Mouse (Mus musculus) c-Kit-positive CD71-negative TER-119-negative erythroid progenitor cells, embryonic 14.5 days (primary cell): ENCODE data around the gene Vwa7.
"Not testable (repeated sequence)": the region's sequence is repeated elsewhere in the genome, so short reads cannot be mapped to it uniquely, and the experiment has no call there.

ENCODE experiments used
- DNase-seq: peaks from one replicate; pipeline ENCODE4 v3.0.0-alpha.2; 2013; ENCODE audit warnings: low read depth

Vwa7 gene

GRCm38 (mm10) chr17:35021842-35022477 is 5.6 kb downstream of the Vwa7 start:
- no peak for DNase-seq

DNA sequence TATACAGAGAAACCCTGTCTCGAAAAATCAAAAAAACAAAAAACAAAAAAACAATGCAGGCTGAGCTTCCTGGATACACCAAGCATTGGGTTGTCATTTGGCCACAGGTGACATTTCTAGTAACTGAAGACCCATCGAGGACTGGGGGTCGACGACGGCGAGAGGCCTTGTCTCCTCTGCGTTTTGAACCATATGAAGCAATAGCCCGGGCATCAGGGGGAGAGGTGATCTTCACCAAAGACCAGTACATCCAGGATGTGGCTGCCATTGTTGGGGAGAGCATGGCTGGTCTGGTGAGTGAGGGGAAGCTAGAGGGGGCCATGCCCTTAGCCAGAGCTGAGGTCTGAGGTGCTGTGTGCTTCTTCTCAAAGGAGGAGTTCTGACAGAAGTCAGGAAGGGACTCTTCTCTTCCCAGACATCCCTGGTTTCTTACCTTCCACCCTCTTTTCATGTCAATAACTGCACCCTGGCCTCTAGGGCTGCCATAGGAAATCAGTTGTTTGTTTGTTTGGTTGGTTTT is 6.2 kb downstream of the Vwa7 start:
- no peak for DNase-seq

GRCm38 (mm10) chr17:35023221-35023620 is 6.8 kb downstream of the Vwa7 start:
- no peak for DNase-seq

DNA sequence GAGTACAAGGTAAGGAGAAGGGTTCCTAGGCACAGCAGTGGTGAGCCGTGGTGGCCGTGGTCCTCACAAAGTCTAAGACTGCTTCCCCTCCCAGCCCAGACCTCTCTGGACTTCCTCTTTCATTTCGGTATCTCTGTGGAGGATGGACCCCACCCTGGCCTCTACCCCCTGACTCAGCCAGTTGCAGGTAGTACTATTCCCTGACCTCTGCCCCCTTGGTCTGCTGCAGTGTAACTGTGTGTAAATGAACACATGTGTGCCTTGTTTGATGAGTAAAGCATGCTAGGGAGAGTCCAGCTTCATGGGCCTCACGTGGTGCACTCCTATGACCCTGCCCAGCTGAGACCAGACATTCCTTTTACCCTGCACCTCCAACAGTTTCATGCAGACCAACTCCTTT is 7.4 kb downstream of the Vwa7 start:
- no peak for DNase-seq

DNA sequence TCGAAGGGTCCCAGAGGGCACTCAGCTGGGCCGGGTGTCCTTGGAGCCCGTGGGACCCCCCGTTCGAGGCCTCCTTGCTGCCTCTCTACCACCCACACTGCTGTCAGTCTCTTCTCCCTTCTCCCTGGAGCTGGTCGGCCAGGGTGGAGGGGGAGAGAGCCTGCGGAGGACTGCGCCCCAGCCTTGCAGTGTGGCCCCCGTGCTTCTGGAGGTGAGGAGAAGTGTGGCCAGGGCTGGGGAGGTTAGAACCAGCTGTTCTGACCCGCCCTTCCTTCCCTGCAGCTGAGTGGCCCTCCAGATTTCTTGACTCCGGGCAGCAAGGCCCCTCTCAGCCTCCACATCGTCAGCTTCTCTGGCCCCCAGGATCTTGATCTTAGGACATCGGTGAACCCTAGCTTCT is 7.9 kb downstream of the Vwa7 start:
- DNase-seq: no peak

GRCm38 (mm10) chr17:35024691-35025488 is 8.5 kb downstream of the Vwa7 start:
- DNase-seq: no peak

DNA sequence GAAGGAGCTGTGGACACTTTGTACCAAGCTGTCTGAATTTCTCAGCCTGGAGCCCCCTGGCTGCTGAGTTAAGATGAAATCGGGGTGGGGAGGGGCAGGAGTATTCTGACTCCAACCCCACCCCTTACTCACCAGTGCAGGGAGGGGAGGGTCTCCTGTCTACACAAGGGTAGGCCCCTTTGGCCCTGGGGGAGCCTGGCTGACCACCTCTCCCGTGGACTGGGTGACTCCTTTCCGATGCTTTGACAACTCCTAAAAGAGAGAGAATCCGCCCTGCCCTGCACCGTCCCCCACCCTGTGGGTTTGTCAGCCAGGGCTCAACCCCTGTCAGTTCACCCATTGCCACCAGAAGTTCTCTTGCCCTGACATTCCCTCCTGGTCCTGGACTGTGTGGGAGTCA is 9.8 kb downstream of the Vwa7 start:
- DNase-seq: no peak

GRCm38 (mm10) chr17:35027277-35028068 is 11.1 kb downstream of the Vwa7 start, which contains the start of gene Sapcd1:
Gene Sapcd1, minus strand, starts transcription at chr17:35028016.
- no peak for DNase-seq

DNA sequence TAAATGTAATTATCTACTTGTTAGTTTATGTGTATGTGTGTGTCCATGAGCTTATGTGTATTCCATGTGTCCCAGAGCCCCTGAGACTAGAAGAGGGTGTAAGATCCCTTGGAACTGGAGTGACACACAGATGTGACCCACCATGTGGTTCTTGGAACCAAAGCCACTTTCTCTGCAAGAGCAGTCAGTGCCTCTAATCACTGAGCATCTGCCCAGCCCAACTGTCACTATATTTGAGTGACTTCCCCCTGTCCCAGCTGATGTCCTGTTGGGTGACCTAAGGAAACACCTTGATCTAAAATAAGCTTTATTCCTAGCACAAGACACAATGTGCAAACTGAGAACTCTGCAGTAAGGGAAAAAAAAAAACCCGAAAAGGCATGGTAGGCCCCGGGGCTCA is 11.9 kb downstream of the Vwa7 start:
- DNase-seq: no peak

- no peak for DNase-seq
Observed at GRCm38 (mm10) chr17:35029691-35030532, 13.5 kb downstream of the Vwa7 start.

- no peak for DNase-seq
Observed at GRCm38 (mm10) chr17:35031272-35031671, 14.9 kb downstream of the Vwa7 start.

DNA sequence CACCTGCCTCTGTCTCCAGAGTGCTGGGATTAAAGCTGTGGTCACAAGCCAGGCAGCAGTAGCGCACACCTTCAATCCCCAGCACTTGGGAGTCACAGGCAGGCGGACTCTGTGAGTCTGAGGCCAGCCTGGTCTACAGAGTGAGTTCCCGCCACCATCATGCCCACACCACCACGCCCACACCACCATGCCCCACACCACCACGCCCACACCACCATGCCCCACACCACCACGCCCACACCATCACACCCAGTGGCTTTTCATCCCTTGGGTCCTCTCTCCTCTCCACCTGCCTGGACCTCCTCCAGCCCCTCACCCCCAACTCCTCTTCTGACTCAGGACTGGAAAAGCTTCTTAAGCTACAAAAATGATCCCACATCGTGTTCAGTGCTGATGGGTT is 15.5 kb downstream of the Vwa7 start:
- no peak for DNase-seq

DNA sequence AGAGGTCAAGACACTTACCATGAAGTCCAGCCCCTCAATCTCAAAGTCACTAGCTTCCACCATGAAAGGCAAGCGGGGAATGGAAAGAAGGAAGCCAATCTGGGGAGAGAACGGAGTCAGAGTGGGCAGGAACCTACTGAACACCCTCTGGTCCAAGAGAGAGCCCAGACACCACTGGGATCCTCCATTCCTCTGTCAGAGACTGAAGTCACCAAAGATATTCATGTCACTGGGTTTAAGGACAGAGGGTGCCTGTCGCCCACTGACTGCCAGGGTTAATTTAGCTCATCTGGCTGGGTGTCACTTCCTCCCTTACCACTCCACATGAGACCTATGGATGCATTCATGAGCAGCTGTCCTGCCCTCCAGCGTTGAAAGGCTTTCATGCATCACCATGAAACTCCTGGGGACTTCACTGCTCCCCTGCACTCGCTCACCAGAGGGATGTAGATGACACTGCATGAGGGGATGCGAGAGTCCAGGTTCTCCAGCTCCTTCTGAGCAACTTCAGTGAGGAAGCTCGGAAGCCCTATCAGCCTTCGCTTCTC is 16.0 kb downstream of the Vwa7 start:
- DNase-seq: no peak

- not testable (repeated sequence) for DNase-seq
Observed at GRCm38 (mm10) chr17:35033703-35034102, 17.3 kb downstream of the Vwa7 start.

- DNase-seq: no peak
Observed at GRCm38 (mm10) chr17:35034896-35035295, 18.5 kb downstream of the Vwa7 start.

DNA sequence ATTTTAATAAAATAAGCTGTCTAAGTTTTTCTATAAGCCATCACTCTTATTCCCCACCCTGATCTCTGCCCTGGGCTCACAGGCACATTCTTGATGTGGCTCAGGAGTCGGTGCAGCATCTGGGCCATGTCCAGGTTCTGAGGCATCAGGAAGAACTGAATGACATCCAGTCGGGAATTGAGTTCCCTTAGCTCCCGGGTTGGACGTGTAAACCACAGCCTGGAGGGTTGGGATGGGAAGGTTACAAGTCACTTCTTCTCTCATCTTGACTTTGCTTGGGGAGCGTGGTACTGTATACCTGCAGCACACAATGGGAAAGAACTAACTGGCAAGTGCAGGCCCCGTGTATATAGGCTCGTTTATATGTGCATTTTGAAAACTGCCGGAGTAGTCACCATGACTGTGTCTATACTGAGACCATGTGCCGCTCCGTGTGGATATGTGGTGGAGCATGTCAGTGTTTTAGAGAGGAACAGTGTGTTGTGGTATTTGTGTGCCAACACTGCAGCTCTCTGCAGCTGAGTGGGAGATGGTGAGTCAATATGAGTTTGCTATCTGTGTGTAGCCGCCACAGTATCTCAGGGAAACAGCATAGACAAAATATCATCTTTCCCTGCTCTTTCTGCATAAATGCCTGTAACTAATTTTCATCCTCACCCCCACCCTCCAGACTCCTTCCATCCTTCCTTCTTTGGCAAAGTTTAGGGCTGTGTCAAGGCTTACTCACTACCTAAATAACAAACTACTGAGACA is 22.9 kb downstream of the Vwa7 start:
- DNase-seq: no peak

- no peak for DNase-seq
Observed at GRCm38 (mm10) chr17:35043794-35044193, 27.4 kb downstream of the Vwa7 start.

DNA sequence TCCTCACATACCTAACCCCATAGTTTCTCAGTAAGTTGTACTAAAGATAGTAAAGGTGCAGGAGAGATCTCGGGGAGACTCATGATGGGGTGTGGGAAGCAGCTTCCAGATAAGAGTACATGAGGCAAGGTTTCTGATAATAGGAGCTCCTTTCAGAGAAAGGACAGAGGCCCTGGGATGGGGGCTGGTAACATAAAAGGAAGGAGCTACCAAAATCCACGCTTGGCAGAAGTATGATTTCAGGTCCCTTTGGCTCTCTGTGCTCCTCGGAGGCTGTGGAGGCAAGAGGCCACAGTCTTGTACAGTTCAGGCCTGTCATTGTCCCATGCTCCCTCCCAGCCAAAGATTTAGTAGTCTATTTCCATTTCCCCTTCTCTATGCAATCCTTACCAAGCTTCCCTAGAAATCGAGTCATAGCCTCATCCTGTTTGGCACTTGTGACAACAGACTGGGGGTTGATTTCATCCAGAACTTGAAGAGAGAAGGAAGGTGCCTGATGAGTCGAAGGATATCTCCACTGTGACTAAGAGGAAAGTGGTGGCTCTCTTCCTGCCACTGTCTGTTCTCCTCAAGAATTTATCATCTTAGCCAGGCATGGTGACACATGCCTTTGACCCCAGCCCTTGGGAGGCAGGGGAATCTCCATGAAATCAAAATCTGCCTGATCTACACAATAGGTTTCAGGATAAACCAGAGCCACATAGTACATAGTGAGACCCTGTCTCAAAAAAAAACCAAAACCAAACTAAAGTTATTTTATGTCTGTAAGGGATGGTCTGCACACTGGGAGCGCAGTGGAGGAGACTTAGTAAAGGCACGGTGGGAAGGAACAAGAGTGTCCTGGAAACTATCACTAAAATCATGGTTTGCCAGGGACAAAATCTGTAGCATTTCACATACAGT is 28.8 kb downstream of the Vwa7 start:
- DNase-seq: no peak
